Mouse (Mus musculus): ENCODE results near the gene Tspan4. TPM values are rescaled to one million over a fixed set of nuclear protein-coding genes. Genes with fewer than 3 reads are reported as not detected.

Gene Tspan4
- total and polyA plus RNA-seq, 2 experiments from 2014 or later = 83.9 to 119 TPM

DNA sequence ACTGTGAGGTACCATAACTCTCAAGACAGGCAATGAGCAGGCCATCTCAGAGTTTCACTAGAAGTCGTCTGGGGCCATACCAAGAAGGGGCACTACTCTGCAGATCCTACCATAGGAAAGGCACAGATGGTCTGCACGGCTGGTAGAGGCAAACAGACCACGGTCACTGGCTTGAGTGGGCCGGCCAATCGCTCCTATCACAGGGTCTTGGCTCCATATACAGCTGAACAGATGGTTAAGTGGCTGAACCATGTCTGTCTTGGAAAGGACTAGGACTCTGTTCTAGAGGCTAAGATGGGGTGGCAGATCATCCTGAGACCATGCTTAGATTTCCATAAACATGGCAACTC, 27.5 kb downstream of the Tspan4 start:
- Histone ChIP-seq H3K4me1 (ENCODE audit: insufficient read depth, low read length) (no peaks in the 10 kb centered on the region), H3K9me3 (ENCODE audit: low read length) (no peaks in the 10 kb centered on the region), H3K9ac (replicated peaks; ENCODE audit: low read length) (no peak overlapping the region), H3K36me3 (ENCODE audit: insufficient read depth, low read length) (peaks cover 10% of the 10 kb centered on the region; the same call in 1 of the 2 replicates), H3K27ac (no peak overlapping the region; the same call in 1 of the 2 replicates), H3K27me3 (ENCODE audit: insufficient read depth, low read length) (no peaks in the 10 kb centered on the region), H3K4me2 (ENCODE audit: low read depth, low read length) (no peak overlapping the region), H3K4me3 (ENCODE audit: low read length) (no peak overlapping the region)
- DNase-seq (ENCODE audit: low spot score) = peak; percentile 44
- TF ChIP-seq CTCF (IDR thresholded peaks at IDR 0.05; ENCODE audit: low read depth) = no peak
- ATAC-seq = peak; percentile 59; the same call in 1 of the 2 replicates
- 70% methylated on average over 5 of the region's 5 CpGs for WGBS

- no peak for TF ChIP-seq CTCF (IDR thresholded peaks at IDR 0.05; ENCODE audit: low read depth)
- no peak overlapping the region for H3K4me2 ChIP-seq (ENCODE audit: low read depth, low read length)
- ATAC-seq (no peak), DNase-seq (ENCODE audit: low spot score) (no peak)
- H3K27ac ChIP-seq = no peak overlapping the region
- H3K27me3 ChIP-seq (ENCODE audit: insufficient read depth, low read length) = no peaks in the 10 kb centered on the region
- H3K36me3 ChIP-seq (ENCODE audit: insufficient read depth, low read length) = peaks cover 11% of the 10 kb centered on the region; the same call in 1 of the 2 replicates
- H3K9me3 ChIP-seq (ENCODE audit: low read length) = no peaks in the 10 kb centered on the region
- no peaks in the 10 kb centered on the region for H3K4me1 ChIP-seq (ENCODE audit: insufficient read depth, low read length)
- no peak overlapping the region for H3K4me3 ChIP-seq (ENCODE audit: low read length)
- no peak overlapping the region for H3K9ac ChIP-seq (replicated peaks; ENCODE audit: low read length)
- WGBS = 75% methylated on average over 2 of the region's 2 CpGs
These were observed 31.2 kb downstream of the Tspan4 start for GRCm38 (mm10) chr7:141506278-141506677.

DNA sequence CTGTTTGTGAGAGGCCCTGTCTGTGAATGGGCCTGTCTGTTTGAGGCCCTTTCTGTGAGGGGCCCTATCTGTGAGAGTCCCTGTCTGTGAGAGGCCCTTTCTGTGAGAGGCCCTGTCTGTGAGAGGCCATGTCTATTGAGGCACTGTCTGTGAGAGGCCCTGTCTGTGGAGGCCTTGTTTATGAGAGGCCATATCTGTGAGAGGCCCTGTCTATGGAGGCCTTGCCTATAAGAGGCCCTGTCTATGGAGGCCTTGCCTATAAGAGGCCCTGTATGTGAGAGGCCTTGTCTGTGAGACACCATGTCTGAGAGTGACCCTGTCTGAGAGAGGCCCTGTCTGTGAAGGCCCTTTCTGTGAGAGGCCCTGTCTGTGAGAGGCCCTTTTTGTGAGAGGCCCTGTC, 33.1 kb downstream of the Tspan4 start:
- no peak overlapping the region for H3K4me3 ChIP-seq (ENCODE audit: low read length)
- no peak for TF ChIP-seq CTCF (IDR thresholded peaks at IDR 0.05; ENCODE audit: low read depth)
- no peaks in the 10 kb centered on the region for H3K4me1 ChIP-seq (ENCODE audit: insufficient read depth, low read length)
- H3K27ac ChIP-seq = no peak overlapping the region
- H3K9me3 ChIP-seq (ENCODE audit: low read length) = no peaks in the 10 kb centered on the region
- H3K9ac ChIP-seq (replicated peaks; ENCODE audit: low read length) = no peak overlapping the region
- ATAC-seq (0 out of 2 replicates have a peak, but pooled peaks have one; percentile 21), DNase-seq (ENCODE audit: low spot score) (no peak)
- no peaks in the 10 kb centered on the region for H3K27me3 ChIP-seq (ENCODE audit: insufficient read depth, low read length)
- H3K4me2 ChIP-seq (ENCODE audit: low read depth, low read length) = no peak overlapping the region
- H3K36me3 ChIP-seq (ENCODE audit: insufficient read depth, low read length) = peaks cover 10% of the 10 kb centered on the region; the same call in 1 of the 2 replicates

GRCm38 (mm10) chr7:141510196-141510595, 35.2 kb downstream of the Tspan4 start:
- H3K4me1 ChIP-seq (ENCODE audit: insufficient read depth, low read length) = no peaks in the 10 kb centered on the region
- TF ChIP-seq CTCF (IDR thresholded peaks at IDR 0.05; ENCODE audit: low read depth) = no peak
- H3K36me3 ChIP-seq (ENCODE audit: insufficient read depth, low read length) = peaks cover 10% of the 10 kb centered on the region; the same call in 1 of the 2 replicates
- DNase-seq (ENCODE audit: low spot score) = no peak
- H3K4me3 ChIP-seq (ENCODE audit: low read length) = no peak overlapping the region
- H3K9me3 ChIP-seq (ENCODE audit: low read length) = no peaks in the 10 kb centered on the region
- H3K9ac ChIP-seq (replicated peaks; ENCODE audit: low read length) = no peak overlapping the region
- no peak overlapping the region for H3K27ac ChIP-seq
- H3K27me3 ChIP-seq (ENCODE audit: insufficient read depth, low read length) = no peaks in the 10 kb centered on the region
- WGBS = 89% methylated on average over 5 of the region's 5 CpGs
- ATAC-seq = no peak
- H3K4me2 ChIP-seq (ENCODE audit: low read depth, low read length) = no peak overlapping the region

- ATAC-seq (no peak), DNase-seq (ENCODE audit: low spot score) (no peak)
- Histone ChIP-seq H3K27me3 (ENCODE audit: insufficient read depth, low read length) (no peaks in the 10 kb centered on the region), H3K9ac (replicated peaks; ENCODE audit: low read length) (no peak overlapping the region), H3K4me3 (ENCODE audit: low read length) (no peak overlapping the region), H3K27ac (peak overlapping the region; percentile 32; the same call in 1 of the 2 replicates), H3K9me3 (ENCODE audit: low read length) (no peaks in the 10 kb centered on the region), H3K4me2 (ENCODE audit: low read depth, low read length) (no peak overlapping the region), H3K4me1 (ENCODE audit: insufficient read depth, low read length) (no peaks in the 10 kb centered on the region), H3K36me3 (ENCODE audit: insufficient read depth, low read length) (peaks cover 10% of the 10 kb centered on the region; the same call in 1 of the 2 replicates)
- TF ChIP-seq CTCF (IDR thresholded peaks at IDR 0.05; ENCODE audit: low read depth) = no peak
- 55% methylated on average over 8 of the region's 8 CpGs for WGBS
These were observed 35.7 kb downstream of the Tspan4 start for GRCm38 (mm10) chr7:141510681-141511191.

DNA sequence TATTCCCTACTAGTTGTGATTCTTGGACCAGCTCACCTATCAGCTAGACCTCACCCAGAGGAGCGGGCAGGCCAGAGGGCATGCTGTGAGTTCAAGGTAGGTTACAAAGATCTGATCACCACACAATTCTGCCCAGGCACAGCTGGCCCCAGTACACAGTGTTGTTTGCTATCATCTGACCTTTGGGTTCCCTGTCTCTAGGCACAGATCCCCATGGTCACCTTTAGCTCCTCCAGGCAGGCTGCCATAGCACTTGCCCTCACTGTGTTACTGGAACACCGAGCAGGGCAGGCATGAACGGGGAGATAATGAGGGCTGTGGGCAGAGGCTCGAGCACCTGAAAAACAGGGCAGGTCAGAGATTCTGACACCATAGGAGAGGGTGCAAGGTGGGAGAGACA, 42.6 kb downstream of the Tspan4 start:
- H3K9me3 ChIP-seq (ENCODE audit: low read length) = no peaks in the 10 kb centered on the region
- TF ChIP-seq CTCF (IDR thresholded peaks at IDR 0.05; ENCODE audit: low read depth) = no peak
- no peak overlapping the region for H3K9ac ChIP-seq (replicated peaks; ENCODE audit: low read length)
- H3K4me2 ChIP-seq (ENCODE audit: low read depth, low read length) = no peak overlapping the region
- H3K4me1 ChIP-seq (ENCODE audit: insufficient read depth, low read length) = no peaks in the 10 kb centered on the region
- no peak for ATAC-seq
- no peak for DNase-seq (ENCODE audit: low spot score)
- H3K36me3 ChIP-seq (ENCODE audit: insufficient read depth, low read length) = no peaks in the 10 kb centered on the region; the same call in 1 of the 2 replicates
- no peak overlapping the region for H3K27ac ChIP-seq
- no peak overlapping the region for H3K4me3 ChIP-seq (ENCODE audit: low read length)
- no peaks in the 10 kb centered on the region for H3K27me3 ChIP-seq (ENCODE audit: insufficient read depth, low read length)
- WGBS = 86% methylated on average over 4 of the region's 4 CpGs

GRCm38 (mm10) chr7:141518296-141518695, 43.3 kb downstream of the Tspan4 start:
- ATAC-seq = no peak

More at GRCm38 (mm10) chr7:141518296-141518695, 43.3 kb downstream of the Tspan4 start:
- Histone ChIP-seq H3K9ac (replicated peaks; ENCODE audit: low read length) (no peak overlapping the region), H3K9me3 (ENCODE audit: low read length) (no peaks in the 10 kb centered on the region), H3K27me3 (ENCODE audit: insufficient read depth, low read length) (no peaks in the 10 kb centered on the region), H3K36me3 (ENCODE audit: insufficient read depth, low read length) (no peaks in the 10 kb centered on the region; the same call in 1 of the 2 replicates), H3K4me2 (ENCODE audit: low read depth, low read length) (no peak overlapping the region), H3K4me1 (ENCODE audit: insufficient read depth, low read length) (no peaks in the 10 kb centered on the region), H3K4me3 (ENCODE audit: low read length) (no peak overlapping the region), H3K27ac (no peak overlapping the region)
- 70% methylated on average over 5 of the region's 5 CpGs for WGBS
- DNase-seq (ENCODE audit: low spot score) = no peak
- no peak for TF ChIP-seq CTCF (IDR thresholded peaks at IDR 0.05; ENCODE audit: low read depth)
